Mouse (Mus musculus) C2C12 (cell line): Measurements from ENCODE around the gene Gtf3c6.

Experiments
- CEBPB ChIP-seq: IDR thresholded peaks from one replicate; pipeline ENCODE4 v1.6.1; 2011; ENCODE audit warnings: low read depth, mild to moderate bottlenecking, control low read depth, moderate library complexity
- CTCF ChIP-seq: IDR thresholded peaks from one replicate; pipeline ENCODE4 v1.5.1; 2011; ENCODE audit not compliant: control insufficient read depth, insufficient read depth, insufficient read length
- MAX ChIP-seq: IDR thresholded peaks from one replicate; pipeline ENCODE4 v1.6.1; 2011; ENCODE audit warnings: mild to moderate bottlenecking, control low read depth
- MYOD1 ChIP-seq: IDR thresholded peaks from one replicate; pipeline ENCODE4 v1.6.1; 2011; ENCODE audit warnings: low read depth; ENCODE audit not compliant: control insufficient read depth, insufficient read length
- USF1 ChIP-seq: IDR thresholded peaks from one replicate; pipeline ENCODE4 v1.6.1; 2011; ENCODE audit warnings: low read depth, mild to moderate bottlenecking, control low read depth, moderate library complexity

DNA sequence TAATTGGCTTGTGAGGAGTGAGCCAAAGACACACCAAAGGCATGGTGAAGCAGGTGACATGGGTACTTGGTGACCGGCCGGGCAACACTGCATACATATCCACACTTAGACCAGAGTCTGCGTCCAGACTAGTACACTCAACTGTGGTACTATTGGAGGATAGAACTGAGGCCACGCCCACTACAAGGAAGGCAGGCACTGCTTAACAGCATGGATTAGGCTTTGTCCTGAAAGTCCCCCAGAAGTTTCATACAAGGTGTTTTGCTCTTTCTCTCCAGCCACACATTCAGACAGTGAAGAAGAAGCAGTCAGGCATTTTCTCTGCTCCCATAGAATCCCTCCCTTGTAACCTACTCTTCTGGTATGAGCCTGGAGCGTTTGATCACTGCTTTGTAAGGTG, 1.2 kb downstream of the Gtf3c6 start:
- TF ChIP-seq CTCF (no peak), MAX (no peak), MYOD1 (no peak), USF1 (no peak), CEBPB (no peak)
